Mouse (Mus musculus) lung, adult 18-20 months (tissue): ENCODE measurements around the gene Ripply2.
"Not testable (repeated sequence)": the region's sequence is repeated elsewhere in the genome, so short reads cannot be mapped to it uniquely, and the experiment has no call there.

ENCODE experiments used
- DNase-seq, 2 experiments: peaks; one replicate each; pipeline ENCODE4 v3.0.0; 2022; ENCODE audit warnings: mixed read lengths in 2 of 2

The Ripply2 gene

GRCm38 (mm10) chr9:87015288-87015937 is at the start of gene Ripply2:
Gene Ripply2, plus strand, starts transcription at chr9:87015537.
- no peak for DNase-seq

DNA sequence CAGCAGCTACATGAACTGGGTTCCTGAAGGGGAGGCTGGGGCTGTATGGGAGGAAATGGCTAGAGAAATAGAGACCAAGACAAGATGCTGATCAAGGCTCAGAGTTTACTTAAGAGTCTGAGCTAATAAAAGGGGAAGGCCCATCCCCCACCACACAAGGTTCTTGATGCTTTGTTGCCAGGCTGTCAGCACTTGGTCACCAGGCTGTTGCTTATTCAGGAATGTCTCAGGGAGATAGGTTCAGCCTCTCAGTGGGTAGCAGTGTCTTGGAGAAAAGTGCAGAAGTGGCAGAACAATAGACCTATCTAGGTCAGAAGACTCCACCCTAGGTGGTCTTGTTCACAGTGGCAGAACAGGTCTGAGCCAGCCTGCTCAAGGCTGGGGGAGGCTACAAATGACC is 42.9 kb upstream of the Ripply2 start:
- not testable (repeated sequence) for DNase-seq

DNA sequence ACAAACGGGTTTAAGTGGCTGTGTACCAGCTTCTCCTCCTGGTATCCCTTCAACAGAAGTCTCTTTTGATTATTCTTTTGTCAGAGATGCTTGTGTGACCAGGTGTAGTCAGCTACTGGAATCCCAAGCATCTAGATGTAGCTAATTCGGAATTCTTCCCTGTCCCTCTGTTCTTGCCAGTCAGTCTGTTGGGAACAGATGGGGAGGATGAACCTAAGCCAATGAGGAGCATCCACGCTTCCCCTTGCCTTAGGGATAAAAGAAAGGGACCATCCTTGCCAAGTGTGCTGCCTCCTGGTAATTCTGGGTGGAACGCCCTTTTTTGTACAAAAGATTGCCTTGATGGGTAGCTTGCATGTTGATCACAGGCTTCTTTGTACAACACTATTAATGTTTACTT is 41.8 kb upstream of the Ripply2 start:
- DNase-seq = no peak

- DNase-seq = no peak
Measured at GRCm38 (mm10) chr9:86976896-86977295, 38.4 kb upstream of the Ripply2 start.

DNA sequence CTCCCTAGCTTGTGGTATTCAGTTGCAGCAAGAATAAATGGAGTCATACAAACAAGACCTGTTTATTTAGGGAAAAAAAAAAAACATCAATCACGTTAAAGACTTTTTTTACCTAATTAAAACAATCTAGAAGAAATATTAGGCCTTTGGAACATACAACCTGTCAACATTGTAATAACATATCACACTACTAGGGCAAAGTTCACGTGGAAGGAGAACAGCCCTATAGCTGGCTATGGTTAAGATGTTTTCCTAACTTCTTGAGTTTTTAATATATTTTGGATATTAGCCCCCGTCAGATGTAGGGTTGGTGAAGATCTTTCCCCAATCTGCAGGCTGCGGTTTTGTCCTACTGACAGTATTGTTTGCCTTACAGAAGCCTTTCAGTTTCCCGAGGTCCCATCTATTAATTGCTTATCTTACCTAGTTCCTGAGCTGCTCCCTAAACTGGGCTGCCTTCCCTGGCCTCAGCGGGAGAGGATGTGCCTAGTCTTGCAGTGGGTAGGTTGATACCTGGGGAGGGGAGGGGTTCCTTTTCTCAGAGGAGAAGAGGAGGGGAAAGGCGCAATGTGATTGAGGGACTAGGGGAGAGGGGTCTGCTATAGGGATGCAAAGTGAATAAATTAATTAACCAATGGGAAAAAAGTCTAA is 37.0 kb upstream of the Ripply2 start:
- no peak for DNase-seq

- DNase-seq = no peak
Measured at GRCm38 (mm10) chr9:86980048-86980447, 35.3 kb upstream of the Ripply2 start.

GRCm38 (mm10) chr9:86980942-86981341 is 34.4 kb upstream of the Ripply2 start:
- no peak for DNase-seq

- DNase-seq = no peak
Measured at GRCm38 (mm10) chr9:86981551-86981950, 33.8 kb upstream of the Ripply2 start.

DNA sequence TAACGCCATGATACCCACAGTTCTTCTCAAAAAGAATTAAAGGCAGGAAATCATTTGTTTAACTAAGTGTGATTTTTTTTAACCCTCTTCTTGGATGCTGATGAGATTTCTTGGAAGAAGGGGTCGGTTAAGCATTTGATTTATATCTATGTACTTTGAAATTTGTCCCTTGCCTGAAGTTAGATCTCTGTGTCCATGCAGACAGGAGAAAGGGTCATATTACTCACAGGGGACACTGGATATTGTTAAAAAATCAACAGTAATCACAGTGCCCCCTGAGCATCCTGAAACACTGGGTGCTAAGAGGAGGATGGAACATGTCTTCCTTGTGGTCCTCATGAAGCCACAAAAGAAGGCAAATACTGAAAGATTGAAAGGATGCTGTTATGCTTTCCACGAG is 30.8 kb upstream of the Ripply2 start:
- DNase-seq = no peak

DNA sequence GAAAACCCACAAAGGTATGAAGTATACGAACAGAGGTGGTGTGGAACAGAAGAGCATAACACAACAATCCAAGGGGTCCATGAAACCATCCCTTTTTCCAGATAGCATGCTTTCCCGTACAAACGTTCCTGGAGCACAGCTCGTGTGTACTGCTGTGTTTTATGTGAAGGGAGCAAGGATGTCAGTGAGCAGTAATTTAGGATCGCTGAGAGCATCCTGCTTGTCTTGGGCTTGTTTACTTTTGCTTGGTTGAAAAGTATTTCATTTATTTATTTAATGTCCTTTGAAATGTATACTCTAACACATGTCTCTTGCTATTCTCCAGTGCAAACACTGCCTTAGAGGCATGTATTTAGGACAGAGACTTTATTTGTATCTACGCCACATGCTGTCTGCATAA is 30.2 kb upstream of the Ripply2 start:
- DNase-seq = no peak

- DNase-seq = no peak
Measured at GRCm38 (mm10) chr9:86986703-86987296, 28.5 kb upstream of the Ripply2 start.

DNA sequence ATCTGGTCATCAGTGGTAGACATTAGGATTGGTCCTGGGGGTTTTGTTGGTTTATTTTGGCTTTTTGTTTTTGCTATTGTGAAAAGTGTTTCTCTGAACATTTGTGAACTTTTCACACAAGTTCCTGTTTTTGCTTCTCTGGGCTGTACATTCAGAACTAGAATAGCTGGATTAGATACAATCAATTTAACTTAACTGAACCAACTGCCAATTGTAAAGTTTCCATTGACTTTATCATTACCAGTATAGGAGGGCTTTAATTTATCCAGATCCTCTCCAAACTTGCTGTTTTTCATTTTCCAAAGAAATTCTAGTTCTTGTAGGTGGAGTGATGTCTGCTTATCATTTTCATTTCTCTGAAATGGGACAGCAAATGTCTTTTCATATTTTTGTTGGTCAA is 25.5 kb upstream of the Ripply2 start:
- no peak for DNase-seq

DNA sequence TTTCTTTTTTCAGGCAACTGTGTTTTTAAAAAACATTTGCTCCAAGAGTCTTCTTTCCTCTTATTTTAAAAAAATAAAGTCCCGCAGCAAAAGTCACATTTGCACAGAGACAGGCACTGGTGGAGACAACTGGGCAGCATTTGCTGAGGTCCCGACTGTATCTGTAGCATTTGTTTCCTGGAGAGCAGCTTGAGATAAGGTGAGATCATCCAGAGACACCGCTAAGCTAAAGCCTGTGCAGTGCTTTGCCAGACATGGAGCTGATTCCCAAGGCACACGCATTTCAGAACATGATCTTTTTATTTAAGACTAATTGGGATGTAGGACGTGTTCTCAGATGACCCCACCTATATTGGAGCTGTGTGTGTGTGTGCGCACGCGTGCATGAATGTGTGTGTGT is 23.6 kb upstream of the Ripply2 start:
- DNase-seq = no peak

DNA sequence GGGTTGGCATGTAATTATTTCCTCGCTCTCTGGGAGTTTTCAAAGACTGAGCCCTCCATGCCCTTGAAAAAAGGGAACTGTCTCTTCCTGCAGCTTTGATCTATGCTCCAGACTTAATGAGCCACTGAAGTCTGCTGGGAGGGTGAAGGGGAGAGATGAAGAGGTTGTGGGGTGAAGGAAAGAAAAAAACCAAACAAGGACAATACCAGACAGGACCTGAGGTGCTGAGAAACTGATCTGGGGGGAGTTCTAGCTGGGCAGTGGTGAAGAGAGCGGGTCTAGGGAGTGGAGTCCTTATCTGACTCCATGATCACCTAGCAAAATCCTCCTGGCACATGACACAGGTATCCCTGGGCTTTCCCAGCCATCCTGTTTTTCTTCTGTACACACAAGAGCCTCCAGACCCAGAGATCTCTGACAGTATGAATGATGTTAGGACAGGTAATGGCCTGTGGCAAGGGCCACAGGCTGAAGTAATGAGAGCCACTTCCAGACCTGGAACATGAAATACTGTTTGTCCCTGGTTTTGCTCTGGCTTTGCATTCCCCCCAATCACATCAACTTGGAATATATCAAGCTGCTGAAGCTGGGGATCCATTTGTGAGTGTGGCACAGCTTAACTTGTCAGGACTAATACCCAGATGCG is 18.2 kb upstream of the Ripply2 start:
- no peak for DNase-seq

GRCm38 (mm10) chr9:86999956-87000582 is 15.3 kb upstream of the Ripply2 start:
- no peak for DNase-seq

DNA sequence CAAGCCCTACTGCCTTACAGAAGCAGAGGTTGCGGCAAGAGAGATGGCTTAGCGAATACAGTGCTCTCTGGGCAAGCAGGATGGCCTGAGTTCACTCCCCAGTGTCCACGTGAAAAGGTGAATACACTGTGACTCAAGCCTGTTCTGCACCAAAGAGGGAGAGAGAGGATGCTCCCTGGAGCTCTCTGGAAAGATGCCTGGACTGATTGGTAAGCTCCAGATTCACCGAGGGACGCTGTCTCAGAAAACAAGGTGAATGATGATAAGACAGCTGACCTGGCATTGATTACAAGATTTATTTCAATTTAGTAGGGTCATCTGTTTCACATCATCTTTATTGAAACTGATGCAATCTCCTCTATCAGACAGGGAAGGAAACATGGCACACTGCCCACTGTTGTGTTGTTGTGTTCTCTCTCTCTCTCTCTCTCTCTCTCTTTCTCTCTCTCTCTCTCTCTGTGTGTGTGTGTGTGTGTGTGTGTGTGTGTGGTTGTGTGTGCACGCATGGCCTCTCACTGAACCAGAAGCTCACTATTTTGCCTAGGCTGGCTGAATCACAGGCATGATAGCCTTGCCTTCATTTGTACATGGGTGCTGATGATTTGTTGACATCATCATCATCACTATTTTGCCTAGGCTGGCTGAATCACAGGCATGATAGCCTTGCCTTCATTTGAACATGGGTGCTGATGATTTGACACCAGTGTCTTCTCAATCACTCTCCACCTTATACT is 10.5 kb upstream of the Ripply2 start:
- DNase-seq = no peak

DNA sequence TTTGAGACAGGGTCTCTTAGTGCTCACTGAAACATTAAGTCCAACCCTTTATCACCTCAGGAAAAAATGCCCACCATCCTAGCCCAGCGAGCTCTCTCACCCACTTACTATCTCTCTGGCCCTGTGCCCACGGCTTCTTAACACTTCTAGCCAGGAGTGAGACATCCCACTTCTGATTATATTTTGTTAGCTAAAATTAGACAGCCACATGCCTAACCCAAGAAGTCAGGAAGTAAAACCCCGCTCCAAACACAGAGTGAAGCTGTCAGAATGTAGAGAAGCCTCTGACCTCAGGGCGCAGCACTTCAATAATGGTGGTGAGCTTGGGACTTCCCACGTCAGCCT is 9.9 kb upstream of the Ripply2 start:
- DNase-seq = no peak

- no peak for DNase-seq
Measured at GRCm38 (mm10) chr9:87008507-87008906, 6.8 kb upstream of the Ripply2 start.

DNA sequence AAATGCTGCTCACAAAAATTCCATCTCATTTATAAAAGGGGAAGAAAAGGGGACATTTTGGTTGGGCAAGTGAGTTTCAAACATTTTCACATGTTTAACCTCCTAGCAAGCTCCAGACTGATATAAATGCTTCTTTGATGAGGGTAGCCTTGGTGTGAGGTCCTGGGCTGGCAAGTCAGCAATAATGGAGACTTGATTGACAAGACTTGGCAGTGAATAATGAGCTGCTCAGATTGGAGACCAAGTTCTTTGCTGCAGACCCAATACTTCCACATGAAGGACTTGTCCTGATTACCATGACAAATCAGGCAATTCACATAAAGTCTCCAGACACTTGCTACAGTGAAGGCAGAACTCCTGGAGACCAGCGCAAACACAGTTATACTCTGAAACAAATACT is 6.4 kb upstream of the Ripply2 start:
- no peak for DNase-seq

DNA sequence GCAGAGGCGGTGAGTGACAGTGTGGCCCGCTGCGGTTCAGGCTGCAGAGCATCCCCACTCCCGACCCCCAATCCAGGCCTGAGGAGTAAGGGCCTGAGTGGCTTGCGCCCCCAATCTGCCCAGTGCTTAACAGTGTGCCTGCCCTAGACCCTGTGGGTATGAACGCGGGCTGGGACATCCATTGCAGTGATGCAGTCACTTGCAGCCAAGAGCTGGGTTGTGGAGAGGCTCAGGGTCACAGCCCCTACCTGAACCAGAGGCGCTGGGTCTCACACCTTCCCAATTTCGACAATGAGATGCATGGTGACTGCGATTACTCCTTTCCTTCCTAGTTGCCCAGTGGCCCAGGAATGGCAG is 579 bp downstream of the Ripply2 start:
- no peak for DNase-seq

DNA sequence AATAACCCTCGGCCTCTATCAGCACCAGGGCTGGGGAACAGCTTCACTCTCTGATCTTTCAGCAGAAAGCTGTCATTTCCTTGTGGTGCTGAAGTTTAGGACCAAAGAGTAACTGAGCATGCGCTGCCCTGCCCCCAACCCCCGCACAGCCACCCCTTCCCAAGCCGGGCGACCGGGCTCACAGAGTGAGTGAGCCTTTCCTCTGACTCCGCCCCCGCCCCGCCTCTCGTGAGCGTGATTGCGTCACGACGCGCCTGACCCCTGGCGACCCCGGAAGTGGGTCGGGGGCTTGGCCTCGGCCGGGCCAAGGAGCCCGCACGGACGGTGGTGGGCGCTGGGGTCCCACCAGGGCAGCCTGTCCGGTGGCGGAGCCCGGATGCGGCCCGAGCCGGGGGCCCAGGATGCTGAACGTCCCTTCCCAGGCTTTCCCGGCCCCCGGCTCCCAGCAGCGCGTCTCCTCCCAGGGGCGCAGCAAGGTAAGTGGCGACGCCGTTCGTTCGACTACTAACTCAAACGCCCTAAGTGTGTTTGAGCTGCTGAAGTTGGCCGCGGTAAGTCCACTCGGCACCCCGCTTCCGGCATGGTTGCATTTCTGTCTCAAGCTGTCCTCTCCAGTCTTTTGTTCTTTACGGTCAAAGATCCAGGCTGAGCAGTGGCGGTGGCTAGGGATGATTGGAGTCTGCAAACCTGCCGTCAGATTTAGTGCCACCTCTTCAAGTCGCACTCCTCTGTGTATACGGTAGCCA is 6.6 kb downstream of the Ripply2 start, which contains the start of gene Cyb5r4:
TSS of gene Cyb5r4 (plus strand) at position 237 of the 746 bp plus-strand sequence.
- DNase-seq = peak; percentile 94 to 96

DNA sequence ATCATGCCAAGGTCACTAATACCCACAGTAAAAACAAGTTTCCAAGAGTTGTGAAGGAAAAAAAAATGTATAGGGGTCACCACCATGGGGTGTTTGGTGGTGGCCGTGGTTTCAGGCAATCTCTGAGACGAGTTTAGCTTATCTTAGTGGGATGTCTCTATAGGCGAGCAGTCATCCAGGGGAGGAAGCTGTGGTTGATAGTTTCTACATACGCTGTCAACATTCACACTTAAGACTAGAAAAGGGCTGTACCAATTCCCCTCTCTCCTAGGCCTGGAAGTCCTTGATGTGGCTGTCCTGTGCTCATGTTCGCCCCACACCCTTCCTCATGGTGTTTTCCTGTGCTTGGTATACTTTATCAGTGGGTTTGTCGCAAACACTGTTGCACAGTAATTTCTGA is 10.4 kb downstream of the Ripply2 start:
- no peak for DNase-seq
